Mouse (Mus musculus): ENCODE data around the gene Ankle1. TPM values are rescaled to one million over a fixed set of nuclear protein-coding genes. Genes with fewer than 3 reads are reported as not detected.

Gene Ankle1
- 17.2 and 18.3 TPM in 2 replicates for polyA plus RNA-seq (2015; fragmentation: Nextera tagmentation; extraction: Ambion mirVana)

GRCm38 (mm10) chr8:71405401-71406098 is at the start of gene Ankle1:
Gene Ankle1 (plus strand): TSS chr8:71406010.
- H3K27ac ChIP-seq (replicated peaks): no peak within 1 kb of the TSS

DNA sequence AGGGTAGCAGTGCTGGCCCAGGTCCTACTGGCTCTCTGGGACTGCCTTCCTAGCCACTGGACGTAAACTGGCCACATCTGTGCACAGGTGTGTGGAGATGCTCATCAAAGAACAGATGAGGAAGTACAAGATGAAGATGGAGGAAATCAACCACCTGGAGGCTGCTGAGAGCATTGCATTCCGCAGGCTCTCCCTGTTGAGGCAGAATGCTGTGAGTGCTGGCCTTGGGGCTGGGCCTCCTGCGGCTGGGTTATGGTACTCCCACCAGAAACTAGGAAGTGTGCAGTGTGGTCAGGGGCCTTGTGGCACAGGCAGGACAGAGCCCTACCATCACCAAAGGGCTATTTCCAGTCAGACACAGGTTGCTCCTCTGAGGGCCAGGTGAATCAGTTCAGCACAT is 47.8 kb upstream of the Ankle1 start:
- no peak overlapping the region for H3K4me3 ChIP-seq
- ATAC-seq (replicated peaks): no peak
- H3K4me1 ChIP-seq: no peaks in the 10 kb centered on the region
- WGBS: 84% methylated on average over 3 of the region's 3 CpGs
- H3K27me3 ChIP-seq: no peaks in the 10 kb centered on the region
- peaks cover 68% of the 10 kb centered on the region for H3K36me3 ChIP-seq
- no peaks in the 10 kb centered on the region for H3K9me3 ChIP-seq
- H3K9ac ChIP-seq (replicated peaks): no peak overlapping the region
- H3K27ac ChIP-seq (replicated peaks): no peak overlapping the region
- no peak overlapping the region for H3K4me2 ChIP-seq (replicated peaks)

More at GRCm38 (mm10) chr8:71405401-71406098, at the start of gene Ankle1:
- no peaks in the 10 kb centered on the region for H3K9me3 ChIP-seq
- peak within 1 kb of the TSS; percentile 72 for H3K4me2 ChIP-seq (replicated peaks)
- H3K36me3 ChIP-seq: peaks cover 5% of the 10 kb centered on the region; the same call in 1 of the 2 replicates
- peak within 1 kb of the TSS; percentile 35 for H3K9ac ChIP-seq (replicated peaks)
- no peaks in the 10 kb centered on the region for H3K27me3 ChIP-seq
- H3K4me1 ChIP-seq: peaks cover 19% of the 10 kb centered on the region
- peak; percentile 92 for ATAC-seq (replicated peaks)
- peak within 1 kb of the TSS; percentile 44 for H3K4me3 ChIP-seq
- 14% methylated on average over 33 of the region's 33 CpGs for WGBS

- Histone ChIP-seq H3K4me1 (peaks cover 25% of the 10 kb centered on the region), H3K4me2 (replicated peaks) (peak within 1 kb of the TSS; percentile 63), H3K27me3 (no peaks in the 10 kb centered on the region), H3K9ac (replicated peaks) (peak within 1 kb of the TSS; percentile 62), H3K4me3 (peak within 1 kb of the TSS; percentile 70), H3K36me3 (peaks cover 7% of the 10 kb centered on the region), H3K27ac (replicated peaks) (peak within 1 kb of the TSS; percentile 94), H3K9me3 (no peaks in the 10 kb centered on the region)
- ATAC-seq (replicated peaks): peak; percentile 81
- WGBS: under 1% methylated on average over 56 of the region's 56 CpGs
Measured at GRCm38 (mm10) chr8:71366771-71367528, 38.9 kb upstream of the Ankle1 start, which contains the start of gene Use1. Gene Use1 (plus strand): TSS chr8:71366848.

- peaks cover 7% of the 10 kb centered on the region for H3K36me3 ChIP-seq
- peak overlapping the region; percentile 70 for H3K4me3 ChIP-seq
- peak overlapping the region; percentile 62 for H3K9ac ChIP-seq (replicated peaks)
- 51% methylated on average over 17 of the region's 17 CpGs for WGBS
- H3K4me2 ChIP-seq (replicated peaks): peak overlapping the region; percentile 63
- peak; percentile 0; the same call in 1 of the 2 replicates for ATAC-seq (replicated peaks)
- H3K27me3 ChIP-seq: no peaks in the 10 kb centered on the region
- H3K9me3 ChIP-seq: no peaks in the 10 kb centered on the region
- H3K27ac ChIP-seq (replicated peaks): peak overlapping the region; percentile 94
- peaks cover 25% of the 10 kb centered on the region for H3K4me1 ChIP-seq
Measured at GRCm38 (mm10) chr8:71367529-71368176, 38.2 kb upstream of the Ankle1 start.

DNA sequence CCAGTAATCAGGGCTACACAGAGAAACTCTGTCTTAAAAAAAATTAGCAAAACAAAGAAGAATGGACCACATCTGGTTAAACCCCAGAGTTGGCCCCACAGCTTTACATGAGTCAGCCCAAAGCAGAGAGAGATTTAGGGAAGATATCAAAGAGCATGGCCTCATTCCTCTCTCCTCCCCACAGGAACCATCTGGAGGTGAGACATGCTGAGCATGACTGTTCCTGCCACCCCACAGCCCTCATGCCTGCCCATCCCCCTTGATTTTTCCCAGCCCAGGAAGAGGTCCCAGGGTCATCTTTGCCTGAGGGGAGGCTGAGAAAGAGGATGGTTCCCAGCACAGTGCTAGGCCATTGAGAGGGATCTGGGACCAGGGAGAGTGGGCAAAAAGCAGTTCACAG is 37.4 kb upstream of the Ankle1 start:
- Histone ChIP-seq H3K4me1 (peaks cover 25% of the 10 kb centered on the region), H3K4me2 (replicated peaks) (no peak overlapping the region), H3K9ac (replicated peaks) (peak overlapping the region; percentile 19; the same call in 1 of the 2 replicates), H3K9me3 (no peaks in the 10 kb centered on the region), H3K36me3 (peaks cover 7% of the 10 kb centered on the region), H3K27ac (replicated peaks) (no peak overlapping the region), H3K27me3 (no peaks in the 10 kb centered on the region), H3K4me3 (0 out of 2 replicates have a peak overlapping the region, but pooled peaks have one; percentile 70)
- ATAC-seq (replicated peaks): no peak

DNA sequence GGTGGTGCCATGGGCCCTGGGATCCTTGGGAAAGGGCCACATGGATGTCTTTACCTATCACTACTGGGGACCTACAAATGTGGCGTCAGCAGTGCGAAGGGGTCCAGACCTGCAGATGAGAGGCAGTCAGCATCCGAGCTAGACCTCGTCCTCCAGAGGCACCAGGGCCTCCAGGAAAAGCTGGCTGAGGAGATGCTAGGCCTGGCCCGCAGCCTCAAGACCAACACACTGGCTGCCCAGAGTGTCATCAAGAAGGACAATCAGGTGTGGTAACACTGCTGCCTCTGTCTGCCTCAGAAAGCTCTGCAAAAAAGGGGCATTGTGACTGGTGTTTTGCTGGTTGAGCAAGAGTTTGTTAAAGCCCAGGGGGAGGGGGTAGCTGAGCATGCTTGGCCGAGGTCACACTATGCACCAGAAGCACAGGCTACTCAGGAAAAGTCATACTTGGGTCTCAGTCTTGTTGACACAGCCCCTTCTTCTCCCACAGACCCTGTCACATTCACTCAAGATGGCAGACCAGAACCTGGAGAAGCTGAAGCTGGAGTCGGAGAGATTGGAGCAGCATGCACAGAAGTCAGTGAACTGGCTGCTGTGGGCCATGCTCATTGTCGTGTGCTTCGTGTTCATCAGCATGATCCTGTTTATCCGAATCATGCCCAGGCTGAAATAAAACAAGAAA is 36.6 kb upstream of the Ankle1 start:
- H3K9ac ChIP-seq (replicated peaks): no peak overlapping the region
- peaks cover 25% of the 10 kb centered on the region for H3K4me1 ChIP-seq
- ATAC-seq (replicated peaks): no peak
- peaks cover 11% of the 10 kb centered on the region for H3K36me3 ChIP-seq
- no peak overlapping the region for H3K4me3 ChIP-seq
- 93% methylated on average over 10 of the region's 10 CpGs for WGBS
- no peak overlapping the region for H3K4me2 ChIP-seq (replicated peaks)
- H3K9me3 ChIP-seq: no peaks in the 10 kb centered on the region
- H3K27me3 ChIP-seq: no peaks in the 10 kb centered on the region
- no peak overlapping the region for H3K27ac ChIP-seq (replicated peaks)

DNA sequence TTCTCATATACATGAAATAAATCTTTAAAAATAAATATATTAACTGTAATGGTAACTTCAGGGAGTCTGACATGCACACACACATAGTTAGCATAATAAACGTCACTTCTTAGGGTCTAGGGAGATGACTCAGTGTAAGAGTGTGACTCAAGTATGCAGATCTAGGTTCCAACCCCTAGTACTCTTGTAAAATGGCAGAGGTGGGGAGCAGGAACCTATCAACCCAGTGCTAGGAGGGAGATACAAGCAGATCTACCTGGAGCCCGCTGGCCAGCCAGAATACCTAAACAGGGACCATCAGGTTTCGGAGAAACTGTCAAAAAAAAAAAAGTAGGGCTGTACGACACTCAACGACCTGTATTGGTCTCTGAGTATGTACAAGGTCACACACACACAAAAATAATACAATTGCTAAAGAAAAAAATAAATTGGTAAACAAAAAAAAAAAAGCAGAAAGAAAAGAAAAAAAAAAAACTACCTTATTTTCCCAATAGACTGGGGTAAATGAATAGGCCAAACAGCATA is 35.0 kb upstream of the Ankle1 start:
- WGBS: 34% methylated on average over 5 of the region's 5 CpGs
- H3K36me3 ChIP-seq: peaks cover 15% of the 10 kb centered on the region
- H3K9ac ChIP-seq (replicated peaks): peak overlapping the region; percentile 58
- H3K4me1 ChIP-seq: peaks cover 31% of the 10 kb centered on the region
- no peak for ATAC-seq (replicated peaks)
- H3K9me3 ChIP-seq: no peaks in the 10 kb centered on the region
- peak overlapping the region; percentile 91 for H3K27ac ChIP-seq (replicated peaks)
- H3K4me2 ChIP-seq (replicated peaks): peak overlapping the region; percentile 40
- H3K27me3 ChIP-seq: no peaks in the 10 kb centered on the region
- peak overlapping the region; percentile 83 for H3K4me3 ChIP-seq

DNA sequence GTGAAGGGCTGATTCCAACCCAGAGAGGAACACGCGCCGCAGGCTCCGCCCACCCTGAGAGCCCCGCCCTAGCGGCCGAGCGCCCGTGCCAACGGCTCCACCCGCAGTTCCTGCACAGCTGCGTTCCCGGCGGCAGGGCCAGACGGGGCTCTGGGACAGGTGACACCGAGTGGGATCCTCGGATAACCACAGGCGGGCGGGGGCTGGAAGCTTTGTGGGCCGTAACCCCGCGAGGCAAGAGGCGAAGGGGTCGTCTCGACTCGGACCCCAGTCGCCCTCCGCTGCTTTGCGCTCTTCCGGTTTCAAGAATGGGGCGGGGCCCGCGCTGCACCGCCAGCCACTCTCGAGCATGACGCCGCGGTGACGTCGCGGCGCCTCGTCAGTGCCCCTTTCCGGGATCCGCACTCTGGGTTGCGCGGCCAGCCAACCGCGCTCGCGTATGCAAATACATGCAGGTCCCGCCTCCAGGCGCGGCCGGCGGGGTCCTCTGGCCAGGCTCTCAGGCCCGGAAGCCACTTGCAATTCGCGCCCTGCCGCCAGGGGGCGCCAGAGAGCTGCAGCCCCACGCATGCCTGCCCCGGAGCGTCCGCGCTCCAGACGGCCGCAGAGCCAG is 34.5 kb upstream of the Ankle1 start, which contains the start of gene Ocel1:
Ocel1 (plus strand) TSS at position 63 of the 613 bp plus-strand sequence.
- Histone ChIP-seq H3K27ac (replicated peaks) (peak within 1 kb of the TSS; percentile 91), H3K27me3 (no peaks in the 10 kb centered on the region), H3K36me3 (peaks cover 15% of the 10 kb centered on the region), H3K9ac (replicated peaks) (peak within 1 kb of the TSS; percentile 58), H3K4me2 (replicated peaks) (peak within 1 kb of the TSS; percentile 40), H3K4me1 (peaks cover 31% of the 10 kb centered on the region), H3K9me3 (no peaks in the 10 kb centered on the region), H3K4me3 (peak within 1 kb of the TSS; percentile 83)
- ATAC-seq (replicated peaks): peak; percentile 86
- WGBS: under 1% methylated on average over 68 of the region's 68 CpGs

DNA sequence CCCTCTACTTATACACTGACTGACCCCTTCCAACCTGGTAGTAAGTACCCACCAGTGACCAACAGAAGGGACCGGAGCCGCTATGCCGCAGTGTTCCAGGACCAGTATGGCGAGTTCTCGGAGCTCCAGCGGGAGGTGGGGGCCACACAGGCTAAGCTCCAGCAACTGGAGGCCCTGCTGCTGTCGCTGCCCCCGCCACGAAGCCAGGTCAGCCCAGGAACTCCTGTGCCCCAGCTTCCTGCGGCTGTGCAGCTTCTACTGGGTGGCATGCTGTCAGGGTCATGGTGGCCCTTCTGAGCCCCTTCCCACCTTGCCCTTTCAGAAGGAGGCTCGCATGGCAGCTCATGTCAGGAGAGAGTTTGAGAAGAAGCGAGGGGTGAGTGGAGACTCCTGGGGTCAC is 33.4 kb upstream of the Ankle1 start:
- Histone ChIP-seq H3K4me2 (replicated peaks) (no peak overlapping the region), H3K27me3 (no peaks in the 10 kb centered on the region), H3K4me1 (peaks cover 34% of the 10 kb centered on the region), H3K36me3 (peaks cover 15% of the 10 kb centered on the region), H3K4me3 (no peak overlapping the region), H3K9me3 (no peaks in the 10 kb centered on the region), H3K9ac (replicated peaks) (no peak overlapping the region), H3K27ac (replicated peaks) (no peak overlapping the region)
- WGBS: 86% methylated on average over 12 of the region's 12 CpGs
- no peak for ATAC-seq (replicated peaks)

GRCm38 (mm10) chr8:71373000-71373399 is 32.8 kb upstream of the Ankle1 start:
- no peak for ATAC-seq (replicated peaks)
- Histone ChIP-seq H3K4me1 (peaks cover 29% of the 10 kb centered on the region), H3K27me3 (no peaks in the 10 kb centered on the region), H3K9me3 (no peaks in the 10 kb centered on the region), H3K36me3 (peaks cover 15% of the 10 kb centered on the region), H3K27ac (replicated peaks) (no peak overlapping the region), H3K4me3 (no peak overlapping the region), H3K4me2 (replicated peaks) (no peak overlapping the region), H3K9ac (replicated peaks) (no peak overlapping the region)
- WGBS: 93% methylated on average over 3 of the region's 3 CpGs

GRCm38 (mm10) chr8:71374616-71375206 is 31.1 kb upstream of the Ankle1 start:
- Histone ChIP-seq H3K9ac (replicated peaks) (no peak overlapping the region), H3K4me3 (no peak overlapping the region), H3K4me1 (peaks cover 32% of the 10 kb centered on the region), H3K4me2 (replicated peaks) (no peak overlapping the region), H3K27ac (replicated peaks) (no peak overlapping the region), H3K27me3 (no peaks in the 10 kb centered on the region), H3K9me3 (no peaks in the 10 kb centered on the region), H3K36me3 (peaks cover 11% of the 10 kb centered on the region)
- WGBS: 80% methylated on average over 17 of the region's 17 CpGs
- ATAC-seq (replicated peaks): no peak
